Mouse (Mus musculus) neural tube, embryonic 14.5 days (tissue): ENCODE results near the gene Fastkd1. TPM values are rescaled to one million over a fixed set of nuclear protein-coding genes. Genes with fewer than 3 reads are reported as not detected.

Experiments
- ATAC-seq: fragments of 200-750 bp; cut with Nextera tagmentation; 2 replicates; pipeline ENCODE4 v1.8.0; 2017; ENCODE audit warnings: low read depth, mild to moderate bottlenecking, moderate TSS enrichment, moderate library complexity
- H3K27ac ChIP-seq: fragments of 300-500 bp; sonication (generic); 2 replicates; pipeline ENCODE4 v1.5.1; 2014; ENCODE audit warnings: low read depth, mild to moderate bottlenecking, control low read depth, low read length, moderate library complexity, mixed read lengths
- H3K27me3 ChIP-seq: fragments of 300-500 bp; sonication (generic); 2 replicates; pipeline ENCODE4 v1.6.1; 2014; ENCODE audit warnings: low read length; ENCODE audit not compliant: control insufficient read depth, insufficient read depth
- H3K36me3 ChIP-seq: fragments of 300-500 bp; sonication (generic); 2 replicates; pipeline ENCODE4 v1.6.1; 2014; ENCODE audit warnings: low read length, mixed read lengths; ENCODE audit not compliant: control insufficient read depth, insufficient read depth
- H3K4me1 ChIP-seq: fragments of 300-500 bp; sonication (generic); 2 replicates; pipeline ENCODE4 v1.6.1; 2014; ENCODE audit warnings: low read length; ENCODE audit not compliant: control insufficient read depth, insufficient read depth
- H3K4me2 ChIP-seq: fragments of 300-500 bp; sonication (generic); 2 replicates; pipeline ENCODE4 v1.6.1; 2014; ENCODE audit warnings: mild to moderate bottlenecking, low read depth, low read length, control low read depth
- H3K4me3 ChIP-seq: fragments of 300-500 bp; sonication (generic); 2 replicates; pipeline ENCODE4 v1.5.1; 2014; ENCODE audit warnings: low read depth, low read length, control low read depth, mixed read lengths
- H3K9ac ChIP-seq: fragments of 300-500 bp; sonication (generic); replicated peaks from 2 replicates; pipeline ENCODE4 v1.6.1; 2014; ENCODE audit warnings: low read depth, mild to moderate bottlenecking, control low read depth, low read length, mixed read lengths
- H3K9me3 ChIP-seq: fragments of 300-500 bp; sonication (generic); 2 replicates; pipeline ENCODE4 v1.6.1; 2016; ENCODE audit warnings: low read length; ENCODE audit not compliant: control insufficient read depth
- WGBS: fragments of 180-500 bp; shearing (Covaris S2); extraction: QIAGEN DNeasy Blood & Tissue Kit; methylation state at CpG from one replicate; pipeline ENCODE4 v1.1.7; 2014; 5-methylcytosine and 5-hydroxymethylcytosine counted together
- polyA plus RNA-seq: library from polyadenylated mRNA; unstranded; fragments of >200 nt; fragmentation: Nextera tagmentation; extraction: Ambion mirVana; gene quantifications from 2 replicates; pipeline ENCODE4 v1.2.1, GENCODE M21; 2014

Fastkd1 gene
- polyA plus RNA-seq, 1 experiment from 2014 or later = 21.3 TPM

DNA sequence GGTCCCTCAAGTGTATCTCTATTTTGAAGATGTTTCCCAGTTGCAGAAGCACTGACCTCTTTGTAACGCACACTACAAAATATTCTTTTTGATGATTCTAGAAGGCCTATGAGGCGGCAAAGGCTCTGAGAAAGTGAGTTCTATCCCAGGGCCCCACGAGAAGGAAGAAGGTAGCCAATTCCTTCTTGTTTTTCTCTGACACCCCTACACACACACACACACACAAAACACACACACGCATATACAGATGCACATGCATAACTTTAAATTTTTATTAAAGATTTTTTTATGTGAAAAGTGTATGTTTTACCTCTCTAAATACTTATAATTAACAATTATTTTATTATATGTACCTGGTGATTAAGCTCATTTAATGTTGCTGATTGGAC lies 304 bp upstream of the Fastkd1 start:
- no peaks in the 10 kb centered on the region for H3K36me3 ChIP-seq
- H3K4me3 ChIP-seq = peak overlapping the region; percentile 60
- H3K27ac ChIP-seq = no peak overlapping the region
- peak overlapping the region; percentile 66; the same call in 1 of the 2 replicates for H3K4me2 ChIP-seq
- no peaks in the 10 kb centered on the region for H3K27me3 ChIP-seq
- WGBS = 32% methylated on average over 4 of the region's 4 CpGs
- H3K9me3 ChIP-seq = no peaks in the 10 kb centered on the region
- peaks cover 4% of the 10 kb centered on the region; the same call in 1 of the 2 replicates for H3K4me1 ChIP-seq
- no peak overlapping the region for H3K9ac ChIP-seq
- no peak; the same call in 1 of the 2 replicates for ATAC-seq

DNA sequence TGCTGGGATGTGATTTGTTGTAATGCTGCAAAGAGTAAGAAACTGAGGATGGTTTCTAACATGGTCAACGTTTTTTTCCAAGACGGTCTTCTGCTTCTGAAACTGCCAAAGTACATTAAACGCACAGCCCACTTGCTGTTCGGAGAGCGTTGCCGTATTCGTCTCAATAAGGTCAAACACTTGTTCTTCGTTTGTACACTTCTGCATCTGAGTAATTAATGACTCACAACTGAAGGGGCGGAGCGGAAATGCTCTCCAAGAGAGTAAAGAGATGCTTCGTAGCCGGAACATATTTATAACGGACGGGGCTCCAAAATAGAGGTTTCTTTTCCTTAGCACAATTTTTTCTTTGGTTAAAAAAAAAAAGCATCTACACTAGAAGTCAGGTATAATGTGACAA lies 1.1 kb downstream of the Fastkd1 start:
- Histone ChIP-seq H3K9ac (no peak overlapping the region), H3K27me3 (no peaks in the 10 kb centered on the region), H3K4me3 (no peak overlapping the region; the same call in 1 of the 2 replicates), H3K4me2 (no peak overlapping the region), H3K9me3 (no peaks in the 10 kb centered on the region), H3K4me1 (peaks cover 4% of the 10 kb centered on the region; the same call in 1 of the 2 replicates), H3K36me3 (no peaks in the 10 kb centered on the region; the same call in 1 of the 2 replicates), H3K27ac (no peak overlapping the region)
- WGBS = 89% methylated on average over 14 of the region's 14 CpGs
- ATAC-seq = no peak

DNA sequence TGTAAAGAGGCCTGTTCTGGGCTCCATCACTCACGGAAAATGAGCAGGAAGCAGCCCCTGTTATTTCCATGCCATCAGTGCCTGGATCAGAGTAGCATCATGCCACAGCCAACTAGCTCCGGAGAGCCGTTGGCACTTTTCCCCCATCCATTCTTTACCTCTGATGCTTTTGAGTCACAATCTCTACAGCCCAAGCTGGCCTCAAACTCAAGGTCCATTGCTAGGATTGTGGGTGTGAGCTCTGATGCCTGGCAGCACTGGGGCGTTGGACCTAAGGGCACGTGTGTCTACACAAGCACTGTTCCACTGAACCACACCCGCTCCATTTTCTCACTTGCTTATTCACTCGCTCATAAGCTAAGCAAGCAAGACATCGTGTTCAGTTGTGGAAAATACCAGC lies 12.9 kb downstream of the Fastkd1 start:
- H3K4me3 ChIP-seq = no peak overlapping the region
- no peak overlapping the region for H3K27ac ChIP-seq
- WGBS = 97% methylated on average over 8 of the region's 8 CpGs
- H3K4me2 ChIP-seq = no peak overlapping the region
- H3K9ac ChIP-seq = no peak overlapping the region
- no peak for ATAC-seq
- peaks cover 39% of the 10 kb centered on the region for H3K36me3 ChIP-seq
- H3K9me3 ChIP-seq = no peaks in the 10 kb centered on the region
- H3K27me3 ChIP-seq = no peaks in the 10 kb centered on the region
- H3K4me1 ChIP-seq = no peaks in the 10 kb centered on the region

- 95% methylated on average over 11 of the region's 11 CpGs for WGBS
- H3K27ac ChIP-seq = no peak overlapping the region
- no peak for ATAC-seq
- no peak overlapping the region for H3K4me3 ChIP-seq
- no peaks in the 10 kb centered on the region for H3K4me1 ChIP-seq
- H3K9me3 ChIP-seq = no peaks in the 10 kb centered on the region
- no peaks in the 10 kb centered on the region for H3K27me3 ChIP-seq
- no peak overlapping the region for H3K4me2 ChIP-seq
- peaks cover 30% of the 10 kb centered on the region for H3K36me3 ChIP-seq
- H3K9ac ChIP-seq = no peak overlapping the region
These were observed 19.8 kb downstream of the Fastkd1 start for GRCm38 (mm10) chr2:69693501-69693900.

GRCm38 (mm10) chr2:69690843-69691242 lies 22.5 kb downstream of the Fastkd1 start:
- Histone ChIP-seq H3K36me3 (peaks cover 33% of the 10 kb centered on the region), H3K4me1 (no peaks in the 10 kb centered on the region), H3K4me3 (no peak overlapping the region), H3K4me2 (no peak overlapping the region), H3K9me3 (no peaks in the 10 kb centered on the region), H3K27me3 (no peaks in the 10 kb centered on the region), H3K9ac (no peak overlapping the region), H3K27ac (no peak overlapping the region)
- no peak for ATAC-seq
- 98% methylated on average over 6 of the region's 6 CpGs for WGBS

GRCm38 (mm10) chr2:69690214-69690613 lies 23.1 kb downstream of the Fastkd1 start:
- Histone ChIP-seq H3K4me3 (no peak overlapping the region), H3K27me3 (no peaks in the 10 kb centered on the region), H3K9ac (no peak overlapping the region), H3K4me2 (no peak overlapping the region), H3K4me1 (no peaks in the 10 kb centered on the region), H3K36me3 (peaks cover 33% of the 10 kb centered on the region), H3K9me3 (no peaks in the 10 kb centered on the region), H3K27ac (no peak overlapping the region)
- 93% methylated on average over 3 of the region's 3 CpGs for WGBS
- no peak for ATAC-seq

DNA sequence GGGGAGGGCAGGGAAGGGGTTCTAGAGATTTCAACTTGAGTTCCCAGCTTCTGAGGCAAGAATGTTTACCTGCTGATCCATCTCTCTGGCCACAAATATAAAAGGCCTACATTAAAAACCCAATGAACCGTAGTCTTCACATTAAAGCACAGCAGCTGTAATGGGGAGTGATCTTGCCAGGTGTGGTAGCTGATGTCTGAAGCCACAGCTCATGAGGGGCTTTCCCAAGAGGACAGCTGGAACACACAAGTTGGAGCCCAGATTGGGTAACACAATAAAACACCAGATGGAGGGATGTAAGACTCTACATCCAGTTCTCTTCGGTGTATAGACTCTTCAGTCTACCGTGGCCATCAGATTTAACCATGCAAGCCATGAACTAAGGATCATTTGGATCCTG lies 28.8 kb downstream of the Fastkd1 start:
- no peak overlapping the region for H3K27ac ChIP-seq
- H3K4me1 ChIP-seq = peaks cover 7% of the 10 kb centered on the region; the same call in 1 of the 2 replicates
- no peaks in the 10 kb centered on the region for H3K9me3 ChIP-seq
- H3K4me3 ChIP-seq = no peak overlapping the region
- no peak overlapping the region for H3K4me2 ChIP-seq
- 88% methylated on average over 3 of the region's 3 CpGs for WGBS
- H3K27me3 ChIP-seq = no peaks in the 10 kb centered on the region
- H3K36me3 ChIP-seq = peaks cover 6% of the 10 kb centered on the region; the same call in 1 of the 2 replicates
- H3K9ac ChIP-seq = no peak overlapping the region
- ATAC-seq = no peak

GRCm38 (mm10) chr2:69683036-69683805 lies 30.1 kb downstream of the Fastkd1 start:
- Histone ChIP-seq H3K4me3 (no peak overlapping the region), H3K27me3 (no peaks in the 10 kb centered on the region), H3K9ac (no peak overlapping the region), H3K4me2 (peak overlapping the region; percentile 30), H3K9me3 (no peaks in the 10 kb centered on the region), H3K36me3 (peaks cover 6% of the 10 kb centered on the region; the same call in 1 of the 2 replicates), H3K4me1 (peaks cover 7% of the 10 kb centered on the region; the same call in 1 of the 2 replicates), H3K27ac (no peak overlapping the region)
- ATAC-seq = peak; percentile 61; the same call in 1 of the 2 replicates
- WGBS = 19% methylated on average over 13 of the region's 13 CpGs

GRCm38 (mm10) chr2:69681931-69682330 lies 31.4 kb downstream of the Fastkd1 start:
- Histone ChIP-seq H3K4me1 (peaks cover 7% of the 10 kb centered on the region; the same call in 1 of the 2 replicates), H3K4me3 (no peak overlapping the region), H3K36me3 (peaks cover 3% of the 10 kb centered on the region; the same call in 1 of the 2 replicates), H3K9ac (no peak overlapping the region), H3K4me2 (no peak overlapping the region), H3K27me3 (no peaks in the 10 kb centered on the region), H3K9me3 (no peaks in the 10 kb centered on the region), H3K27ac (no peak overlapping the region)
- no peak for ATAC-seq
- 92% methylated on average over 4 of the region's 4 CpGs for WGBS
